Mouse (Mus musculus) E14TG2a.4 (cell line): Measurements from ENCODE around the gene Ttll5.
A peak's percentile ranks its signal among the peaks of the same experiment; 100 is the strongest.

Experiments
- H3K27me3 ChIP-seq: 2 replicates; pipeline ENCODE4 v1.6.1; 2014; ENCODE audit warnings: low read length, control low read depth; ENCODE audit not compliant: insufficient read depth
- H3K36me3 ChIP-seq: 2 replicates; pipeline ENCODE4 v1.6.1; 2014; ENCODE audit warnings: low read length, control low read depth; ENCODE audit not compliant: insufficient read depth
- H3K4me1 ChIP-seq: replicated peaks from 2 replicates; pipeline ENCODE4 v1.6.1; 2014; ENCODE audit warnings: low read depth, low read length, control low read depth
- H3K4me3 ChIP-seq: replicated peaks from 2 replicates; pipeline ENCODE4 v1.5.1; 2014; ENCODE audit warnings: mild to moderate bottlenecking, low read length
- H3K9me3 ChIP-seq: 2 replicates; pipeline ENCODE4 v1.6.1; 2014; ENCODE audit warnings: low read length, control low read depth
- CTCF ChIP-seq: conservative IDR thresholded peaks from 2 replicates; pipeline ENCODE4 v1.5.1; 2014; ENCODE audit warnings: low read length
- NANOG ChIP-seq: IDR thresholded peaks from 2 replicates; pipeline ENCODE4 v1.6.1; 2014; ENCODE audit warnings: borderline replicate concordance, low read length, mixed read lengths
- POU5F1 ChIP-seq: IDR thresholded peaks from 2 replicates; pipeline ENCODE4 v1.6.1; 2014; ENCODE audit warnings: low read length, borderline replicate concordance

Ttll5 gene

GRCm38 (mm10) chr12:86023081-86023871, 198.8 kb downstream of the Ttll5 start:
- TF ChIP-seq CTCF: no peak
- no peak for TF ChIP-seq POU5F1
- no peak for TF ChIP-seq NANOG
- H3K9me3 ChIP-seq: no peaks in the 10 kb centered on the region

GRCm38 (mm10) chr12:86024426-86024825, 200.0 kb downstream of the Ttll5 start:
- no peak for TF ChIP-seq NANOG
- TF ChIP-seq CTCF: peak; percentile 76
- no peak for TF ChIP-seq POU5F1
- H3K27me3 ChIP-seq: no peaks in the 10 kb centered on the region
- no peaks in the 10 kb centered on the region for H3K9me3 ChIP-seq
- H3K36me3 ChIP-seq: peaks cover 6% of the 10 kb centered on the region
- H3K4me3 ChIP-seq: no peak overlapping the region
- H3K4me1 ChIP-seq: peaks cover 26% of the 10 kb centered on the region

More at GRCm38 (mm10) chr12:86023081-86023871, 198.8 kb downstream of the Ttll5 start:
- Histone ChIP-seq H3K4me1 (peaks cover 26% of the 10 kb centered on the region), H3K36me3 (peaks cover 6% of the 10 kb centered on the region), H3K4me3 (no peak overlapping the region), H3K27me3 (no peaks in the 10 kb centered on the region)

GRCm38 (mm10) chr12:86025480-86025879, 201.0 kb downstream of the Ttll5 start:
- Histone ChIP-seq H3K9me3 (no peaks in the 10 kb centered on the region), H3K4me3 (no peak overlapping the region), H3K36me3 (peaks cover 6% of the 10 kb centered on the region), H3K4me1 (peaks cover 26% of the 10 kb centered on the region), H3K27me3 (no peaks in the 10 kb centered on the region)
- TF ChIP-seq CTCF: no peak
- TF ChIP-seq POU5F1: no peak
- no peak for TF ChIP-seq NANOG

GRCm38 (mm10) chr12:86027000-86027399, 202.5 kb downstream of the Ttll5 start:
- Histone ChIP-seq H3K4me1 (peaks cover 23% of the 10 kb centered on the region), H3K36me3 (peaks cover 6% of the 10 kb centered on the region), H3K4me3 (no peak overlapping the region), H3K27me3 (no peaks in the 10 kb centered on the region), H3K9me3 (no peaks in the 10 kb centered on the region)
- TF ChIP-seq CTCF: no peak
- TF ChIP-seq POU5F1: no peak
- TF ChIP-seq NANOG: no peak

- Histone ChIP-seq H3K4me1 (peaks cover 20% of the 10 kb centered on the region), H3K36me3 (peaks cover 6% of the 10 kb centered on the region), H3K4me3 (no peak overlapping the region), H3K27me3 (no peaks in the 10 kb centered on the region), H3K9me3 (no peaks in the 10 kb centered on the region)
- TF ChIP-seq POU5F1 (no peak), CTCF (no peak), NANOG (no peak)
Measured at GRCm38 (mm10) chr12:86027747-86028146, 203.3 kb downstream of the Ttll5 start.

- Histone ChIP-seq H3K4me1 (peaks cover 19% of the 10 kb centered on the region), H3K27me3 (no peaks in the 10 kb centered on the region), H3K4me3 (no peak overlapping the region), H3K9me3 (no peaks in the 10 kb centered on the region), H3K36me3 (peaks cover 1% of the 10 kb centered on the region; the same call in 1 of the 2 replicates)
- TF ChIP-seq NANOG (no peak), CTCF (no peak), POU5F1 (no peak)
Measured at GRCm38 (mm10) chr12:86030932-86031331, 206.5 kb downstream of the Ttll5 start.

- no peak overlapping the region for H3K4me3 ChIP-seq
- H3K27me3 ChIP-seq: no peaks in the 10 kb centered on the region
- H3K4me1 ChIP-seq: peaks cover 34% of the 10 kb centered on the region
- H3K36me3 ChIP-seq: no peaks in the 10 kb centered on the region
- H3K9me3 ChIP-seq: no peaks in the 10 kb centered on the region
- no peak for TF ChIP-seq NANOG
- no peak for TF ChIP-seq CTCF
- TF ChIP-seq POU5F1: no peak
Measured at GRCm38 (mm10) chr12:86035586-86035985, 211.1 kb downstream of the Ttll5 start.

- Histone ChIP-seq H3K36me3 (no peaks in the 10 kb centered on the region), H3K9me3 (no peaks in the 10 kb centered on the region), H3K4me1 (peaks cover 34% of the 10 kb centered on the region), H3K27me3 (no peaks in the 10 kb centered on the region), H3K4me3 (no peak overlapping the region)
- TF ChIP-seq POU5F1 (no peak), CTCF (no peak)
Measured at GRCm38 (mm10) chr12:86036368-86037166, 212.1 kb downstream of the Ttll5 start.

GRCm38 (mm10) chr12:86037235-86037921, 212.9 kb downstream of the Ttll5 start:
- Histone ChIP-seq H3K27me3 (no peaks in the 10 kb centered on the region), H3K4me1 (peaks cover 33% of the 10 kb centered on the region), H3K36me3 (no peaks in the 10 kb centered on the region), H3K9me3 (no peaks in the 10 kb centered on the region), H3K4me3 (no peak overlapping the region)
- TF ChIP-seq CTCF (no peak), POU5F1 (no peak), NANOG (no peak)
